Mouse (Mus musculus) testis, adult 2 months (tissue): ENCODE data around the gene Chd6. TPM values are rescaled to one million over a fixed set of nuclear protein-coding genes. Genes with fewer than 3 reads are reported as not detected.

Experiments
- H3K27ac ChIP-seq: fragments of 200-500 bp; 2 replicates; pipeline ENCODE4 v1.5.1; 2012; ENCODE audit warnings: low read depth, low read length; ENCODE audit not compliant: control insufficient read depth, insufficient read depth
- H3K27me3 ChIP-seq: fragments of 200-500 bp; 2 replicates; pipeline ENCODE4 v1.6.1; 2012; ENCODE audit warnings: mild to moderate bottlenecking, low read length, moderate library complexity; ENCODE audit not compliant: control insufficient read depth, insufficient read depth
- H3K36me3 ChIP-seq: fragments of 200-500 bp; 2 replicates; pipeline ENCODE4 v1.6.1; 2012; ENCODE audit warnings: mild to moderate bottlenecking, low read length; ENCODE audit not compliant: control insufficient read depth, insufficient read depth
- H3K4me1 ChIP-seq: fragments of 200-500 bp; 2 replicates; pipeline ENCODE4 v1.6.1; 2012; ENCODE audit warnings: low read length; ENCODE audit not compliant: control insufficient read depth, insufficient read depth
- H3K4me3 ChIP-seq: fragments of 200-500 bp; 2 replicates; pipeline ENCODE4 v1.5.1; 2012; ENCODE audit warnings: low read depth, mild to moderate bottlenecking, low read length, moderate library complexity, mixed read lengths; ENCODE audit not compliant: control insufficient read depth
- CTCF ChIP-seq: fragments of 200-500 bp; IDR thresholded peaks from 2 replicates; pipeline ENCODE4 v1.5.1; 2012; ENCODE audit warnings: low read depth, mild to moderate bottlenecking, inconsistent platforms, low read length, moderate library complexity; ENCODE audit not compliant: control insufficient read depth, insufficient read depth, insufficient replicate concordance
- POLR2A ChIP-seq: fragments of 200-500 bp; IDR thresholded peaks from 2 replicates; pipeline ENCODE4 v1.6.1; 2012; ENCODE audit warnings: low read depth, mild to moderate bottlenecking, inconsistent platforms, low read length, moderate library complexity; ENCODE audit not compliant: control insufficient read depth
- polyA plus RNA-seq: library from polyadenylated mRNA; depleted of rRNA; stranded (reverse); fragments of >200 nt; gene quantifications from 2 replicates; pipeline ENCODE4 v1.2.3, GENCODE M21; 2012

Gene Chd6
- polyA plus RNA-seq, 1 experiment, result 3.3 TPM

DNA sequence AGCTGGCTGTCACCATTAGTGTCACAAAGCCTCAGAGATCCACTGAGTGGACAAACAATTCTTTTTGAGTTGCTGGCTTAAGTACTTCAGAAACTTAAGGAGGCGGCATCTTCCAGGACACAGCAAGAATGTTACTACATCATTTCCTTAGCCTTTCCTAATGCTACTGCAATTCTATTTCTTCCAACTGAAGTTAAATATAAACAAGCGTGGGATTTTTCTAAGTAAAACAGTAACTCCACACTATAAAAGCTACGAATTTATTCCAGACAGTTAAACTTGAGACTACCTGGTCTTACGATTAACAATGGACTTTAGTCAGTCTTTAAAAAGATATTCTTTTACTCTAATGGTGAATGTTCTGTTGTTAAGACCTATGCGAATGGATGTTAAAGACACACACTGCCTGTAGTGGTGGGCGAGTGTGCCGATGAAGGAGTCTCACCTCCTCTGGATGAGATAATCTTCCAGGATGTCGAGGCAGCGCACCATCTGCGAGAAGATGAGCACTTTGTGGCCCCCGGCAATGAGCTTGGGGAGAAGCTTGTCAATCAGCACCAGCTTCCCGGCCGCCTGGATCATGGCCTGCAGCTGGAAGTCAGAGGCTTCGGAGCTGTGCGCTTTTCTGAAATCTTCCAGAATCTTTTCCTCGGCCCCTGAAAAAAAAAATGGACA is 96.2 kb downstream of the Chd6 start:
- no peak overlapping the region for H3K27ac ChIP-seq
- H3K4me3 ChIP-seq, result no peak overlapping the region
- no peaks in the 10 kb centered on the region for H3K36me3 ChIP-seq
- H3K4me1 ChIP-seq, result no peaks in the 10 kb centered on the region
- H3K27me3 ChIP-seq, result no peaks in the 10 kb centered on the region
- TF ChIP-seq POLR2A (no peak), CTCF (no peak)

DNA sequence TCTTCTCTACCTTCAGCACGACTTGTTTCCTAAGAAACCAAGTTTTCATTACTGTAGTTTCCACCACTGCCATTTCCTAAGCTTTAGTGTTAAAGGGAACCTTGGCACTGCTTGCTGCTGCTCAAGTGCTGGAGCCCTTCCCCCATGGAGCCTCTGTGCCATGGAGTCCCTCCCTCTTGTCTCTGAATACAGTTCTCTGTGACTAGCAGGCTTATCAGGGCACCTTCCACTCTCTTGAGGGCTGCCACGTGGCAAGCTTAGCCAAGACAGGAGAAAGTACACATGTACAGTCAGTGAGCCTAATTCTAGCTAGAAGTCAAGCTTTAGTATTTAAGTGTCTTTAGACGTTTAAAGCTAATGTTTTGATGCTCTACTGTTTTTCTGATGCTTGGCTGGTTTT is 104.5 kb downstream of the Chd6 start:
- TF ChIP-seq POLR2A (no peak), CTCF (no peak)
- Histone ChIP-seq H3K27me3 (no peaks in the 10 kb centered on the region), H3K4me3 (no peak overlapping the region), H3K4me1 (no peaks in the 10 kb centered on the region), H3K36me3 (no peaks in the 10 kb centered on the region), H3K27ac (no peak overlapping the region)

DNA sequence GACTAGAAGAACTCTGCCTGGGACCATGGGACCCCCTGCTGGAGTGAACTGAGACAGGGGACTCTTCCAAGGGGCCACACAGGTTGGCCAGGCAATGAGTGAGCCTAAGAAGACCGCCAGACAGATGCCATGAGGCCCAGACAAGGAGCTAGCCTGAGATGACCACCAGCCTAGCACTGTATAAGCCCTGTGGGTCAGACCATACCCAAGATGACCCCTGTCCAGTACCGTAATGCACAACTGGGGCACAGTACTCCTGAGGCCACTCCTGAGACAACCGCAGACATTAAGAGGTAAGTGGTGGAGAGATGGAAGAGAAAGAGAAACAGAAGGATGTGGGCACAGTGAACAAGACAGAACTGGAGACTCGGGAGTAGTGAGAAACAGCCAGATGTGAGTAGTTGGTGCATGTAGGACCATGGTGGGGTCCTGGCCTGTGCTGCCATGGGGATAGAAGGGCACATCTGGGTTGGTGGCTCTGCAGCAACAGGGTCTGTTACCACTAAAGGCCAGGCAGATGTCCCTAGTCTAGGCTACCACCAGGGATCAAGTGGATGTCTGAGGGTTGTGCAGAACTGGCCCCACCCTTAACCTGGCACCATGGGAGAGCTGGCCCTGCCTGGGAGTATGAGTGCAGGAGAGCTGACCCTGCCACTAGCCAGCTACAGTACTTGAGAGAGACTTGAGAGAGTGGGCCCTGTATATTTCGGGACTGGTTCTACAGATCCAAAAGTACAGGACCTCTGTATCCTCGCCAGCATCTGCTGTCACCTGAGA is 111.7 kb downstream of the Chd6 start:
- Histone ChIP-seq H3K4me1 (no peaks in the 10 kb centered on the region), H3K27me3 (no peaks in the 10 kb centered on the region), H3K36me3 (no peaks in the 10 kb centered on the region), H3K4me3 (no peak overlapping the region), H3K27ac (no peak overlapping the region)
- TF ChIP-seq POLR2A, result no peak
- TF ChIP-seq CTCF, result no peak

DNA sequence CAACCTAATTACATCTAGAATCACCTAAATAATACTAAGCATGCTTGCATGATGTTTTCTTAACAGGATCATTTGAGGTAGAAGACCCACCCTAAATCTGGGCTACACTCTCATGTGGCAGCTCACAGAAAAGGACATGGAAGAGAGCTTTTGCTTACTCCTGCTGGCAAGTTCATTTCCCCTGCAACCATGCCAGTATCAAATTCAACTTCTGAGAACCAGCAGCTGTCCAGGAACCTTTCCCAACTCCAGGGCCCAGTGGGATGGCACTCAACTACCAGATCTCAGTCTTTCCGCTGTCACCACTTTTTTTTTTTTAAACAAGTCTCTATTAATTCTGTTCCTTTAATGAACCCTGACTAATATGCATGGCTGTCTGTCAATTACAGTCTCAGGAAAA is 114.7 kb downstream of the Chd6 start:
- no peak overlapping the region for H3K4me3 ChIP-seq
- no peaks in the 10 kb centered on the region for H3K4me1 ChIP-seq
- H3K27ac ChIP-seq, result no peak overlapping the region
- H3K36me3 ChIP-seq, result no peaks in the 10 kb centered on the region
- TF ChIP-seq POLR2A (no peak), CTCF (no peak)
- no peaks in the 10 kb centered on the region for H3K27me3 ChIP-seq

DNA sequence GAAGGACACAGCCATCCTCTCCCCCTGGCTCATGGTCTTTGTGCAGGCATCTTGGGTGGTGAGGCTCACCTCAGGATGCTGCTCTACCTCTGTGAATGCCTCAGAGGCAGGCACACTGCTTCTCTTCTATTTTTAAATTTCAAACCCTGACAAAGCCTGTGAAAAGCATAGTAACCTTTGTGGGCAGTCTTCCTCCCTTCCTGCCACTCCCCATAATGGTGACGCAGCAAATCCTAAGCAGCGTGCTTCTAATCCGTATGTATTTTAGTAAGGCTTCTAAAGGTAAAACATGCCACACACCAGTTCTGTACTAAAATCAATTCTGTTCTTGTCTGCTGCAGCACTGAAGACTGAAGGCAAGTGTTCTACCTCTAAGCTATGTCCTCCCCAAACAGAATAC is 116.4 kb downstream of the Chd6 start:
- H3K4me3 ChIP-seq, result no peak overlapping the region
- no peaks in the 10 kb centered on the region for H3K36me3 ChIP-seq
- H3K27me3 ChIP-seq, result no peaks in the 10 kb centered on the region
- no peak overlapping the region for H3K27ac ChIP-seq
- TF ChIP-seq POLR2A (no peak), CTCF (no peak)
- H3K4me1 ChIP-seq, result no peaks in the 10 kb centered on the region

DNA sequence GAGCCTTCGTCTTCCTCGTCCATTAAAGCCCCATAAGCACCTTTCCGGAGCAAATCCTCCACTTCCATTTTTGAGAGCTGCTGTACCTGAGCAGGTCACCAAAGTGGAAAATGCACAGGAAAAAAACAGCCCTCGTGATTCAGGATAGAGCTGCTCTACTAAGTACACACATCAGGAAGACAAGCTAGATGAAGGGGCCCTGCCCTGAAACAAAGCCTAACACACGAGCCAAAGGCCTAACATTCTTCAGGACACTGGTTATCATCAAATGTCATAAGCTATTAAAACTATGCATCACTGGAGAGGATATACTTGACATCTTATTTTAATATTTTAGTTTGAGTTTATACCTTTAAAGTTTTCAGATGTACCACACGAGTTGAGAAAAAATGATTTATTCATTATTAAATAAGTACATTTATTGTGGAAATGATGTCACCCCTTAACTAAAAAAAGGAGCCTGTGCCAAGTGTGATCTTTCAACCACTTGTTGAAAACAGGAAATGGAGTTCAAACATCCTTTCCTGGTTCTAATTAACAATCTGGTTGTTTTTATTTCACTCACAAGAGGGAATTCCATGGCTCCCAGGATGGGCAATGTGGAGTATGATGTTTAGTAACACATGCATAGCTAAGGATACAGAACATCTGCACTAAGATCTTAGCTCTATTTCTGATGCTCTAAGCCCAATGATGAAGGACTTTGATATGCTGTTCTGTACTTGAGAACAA is 118.4 kb downstream of the Chd6 start:
- Histone ChIP-seq H3K4me1 (no peaks in the 10 kb centered on the region), H3K36me3 (no peaks in the 10 kb centered on the region), H3K4me3 (no peak overlapping the region), H3K27me3 (no peaks in the 10 kb centered on the region), H3K27ac (no peak overlapping the region)
- TF ChIP-seq CTCF (no peak), POLR2A (no peak)

DNA sequence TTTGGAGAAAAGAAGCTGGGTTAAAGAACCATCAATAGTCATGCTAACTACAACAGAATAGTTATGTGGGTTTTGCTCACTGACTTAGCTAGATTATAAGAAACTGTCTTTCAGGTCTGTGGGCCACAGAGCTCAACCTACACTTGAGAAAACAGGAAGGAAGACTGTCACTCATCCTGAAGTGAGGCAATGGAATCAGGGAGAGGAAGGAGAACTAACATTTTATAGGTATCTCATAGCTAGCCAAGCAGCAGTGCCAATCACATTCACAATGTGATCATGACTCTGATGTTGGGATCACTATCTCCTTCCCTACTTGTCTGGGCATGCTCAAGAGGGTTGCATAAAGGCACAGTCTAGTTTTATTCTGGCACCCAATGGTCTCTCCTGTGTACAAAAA is 121.4 kb downstream of the Chd6 start:
- TF ChIP-seq POLR2A, result no peak
- TF ChIP-seq CTCF, result no peak
- Histone ChIP-seq H3K27ac (no peak overlapping the region), H3K4me3 (no peak overlapping the region), H3K27me3 (no peaks in the 10 kb centered on the region), H3K4me1 (no peaks in the 10 kb centered on the region), H3K36me3 (no peaks in the 10 kb centered on the region; the same call in 1 of the 2 replicates)
